8 mouse cellular contexts compared by ENCODE assay signal in the genomic region with DNA sequence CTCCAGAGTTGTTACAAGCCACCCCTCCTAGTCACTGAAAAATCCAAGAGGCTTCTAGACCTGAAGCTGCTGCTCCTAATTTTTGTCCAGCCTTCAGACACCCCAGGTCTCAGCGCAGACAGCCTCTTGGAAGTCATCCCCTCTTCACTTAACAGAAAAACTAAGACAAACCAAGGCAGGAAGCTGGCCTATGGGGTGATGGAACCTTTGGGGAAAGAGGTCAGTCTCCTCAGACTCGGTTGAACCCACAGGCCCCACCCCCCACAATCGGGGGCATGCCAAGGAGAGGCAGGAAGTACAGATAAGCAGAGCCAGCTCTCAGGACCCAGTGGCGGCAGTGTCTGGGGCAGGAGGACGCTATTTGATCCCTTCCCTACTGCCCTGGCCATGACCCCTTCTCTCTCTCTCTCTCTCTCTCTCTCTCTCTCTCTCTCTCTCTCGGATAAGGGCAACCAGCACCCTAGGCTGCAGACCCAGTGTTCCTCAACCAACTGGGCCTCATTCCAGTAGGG. TPM values are rescaled to one million over a fixed set of nuclear protein-coding genes. Genes with fewer than 3 reads are reported as not detected.
DNase-seq lines count a peak whose midpoint lies in the region; ATAC-seq and TF ChIP-seq lines count a peak whose summit lies in the region.

No protein-coding gene starts in this region.

- H3K36me3 ChIP-seq in heart, embryonic 14.5 days (ENCODE audit: control insufficient read depth, insufficient read depth, low read length): no peaks in the 10 kb centered on the region
- no peaks in the 10 kb centered on the region for H3K36me3 ChIP-seq in forebrain, embryonic 14.5 days (ENCODE audit: control insufficient read depth, insufficient read depth, low read length)
- H3K36me3 ChIP-seq in liver, embryonic 13.5 days: no peaks in the 10 kb centered on the region

- H3K27ac ChIP-seq in heart, embryonic 14.5 days (replicated peaks in 1 of 2; ENCODE audit: control insufficient read depth in 1 of 2, insufficient read depth in 1 of 2, low read depth in 2 of 2, low read length in 2 of 2): peak overlapping the region; percentile 86 to 90
- peak overlapping the region; percentile 68 for H3K27ac ChIP-seq in bone marrow, adult 2 months (ENCODE audit: control insufficient read depth, insufficient read depth, low read depth, low read length, poor library complexity)
- H3K27ac ChIP-seq in forebrain, embryonic 14.5 days (ENCODE audit: low read depth, low read length): peak overlapping the region; percentile 95
- H3K27ac ChIP-seq in liver, embryonic 13.5 days: peak overlapping the region; percentile 99

- H3K4me2 ChIP-seq in heart, embryonic 14.5 days (ENCODE audit: low read length): peak overlapping the region; percentile 96
- H3K4me2 ChIP-seq in forebrain, embryonic 14.5 days (ENCODE audit: low read length): peak overlapping the region; percentile 92
- peak overlapping the region; percentile 98 for H3K4me2 ChIP-seq in liver, embryonic 13.5 days

- TF ChIP-seq POLR2A in bone marrow, adult 2 months (IDR thresholded peaks at IDR 0.05; ENCODE audit: borderline replicate concordance, control insufficient read depth, low read depth, low read length): peak; percentile 75

- TF ChIP-seq CTCF in bone marrow, adult 2 months (IDR thresholded peaks at IDR 0.05; ENCODE audit: control insufficient read depth, insufficient read depth, low read length): no peak

- ATAC-seq in heart, embryonic 14.5 days (ENCODE audit: insufficient number of reproducible peaks, insufficient read depth, low FRiP score, low read depth): peak; percentile 36
- no peak for ATAC-seq in forebrain, embryonic 14.5 days
- peak; percentile 61 for ATAC-seq in liver, embryonic 13.5 days (ENCODE audit: low read depth)
- no peak for ATAC-seq in frontal cortex, adult (ENCODE audit: low TSS enrichment)

- no peaks in the 10 kb centered on the region for H3K9me3 ChIP-seq in heart, embryonic 14.5 days (ENCODE audit: control insufficient read depth, low read length)
- H3K9me3 ChIP-seq in forebrain, embryonic 14.5 days (replicated peaks; ENCODE audit: control insufficient read depth, low read length): no peaks in the 10 kb centered on the region
- no peaks in the 10 kb centered on the region for H3K9me3 ChIP-seq in liver, embryonic 13.5 days (replicated peaks)

- no peak for DNase-seq in heart, adult 11 months
- DNase-seq in forebrain, embryonic 14.5 days (ENCODE audit: low spot score): no peak
- peak; percentile 81 for DNase-seq in liver, embryonic 13.5 days
- peak; percentile 72 to 77 for DNase-seq in spleen, postnatal 10 days (ENCODE audit: low spot score in 2 of 2)
- DNase-seq in layer of hippocampus, adult 9-11 months: no peak

- peak overlapping the region; percentile 4; the same call in 1 of the 2 replicates for H3K9ac ChIP-seq in heart, embryonic 14.5 days (ENCODE audit: low read length)
- H3K9ac ChIP-seq in forebrain, embryonic 14.5 days (ENCODE audit: low read length): peak overlapping the region; percentile 17; the same call in 1 of the 2 replicates
- peak overlapping the region; percentile 94 for H3K9ac ChIP-seq in liver, embryonic 13.5 days

- WGBS in heart, embryonic 14.5 days: 7% methylated on average over 6 of the region's 6 CpGs
- 8% methylated on average over 6 of the region's 6 CpGs for WGBS in bone marrow, adult 2 months
- 19% methylated on average over 6 of the region's 6 CpGs for WGBS in forebrain, embryonic 14.5 days
- WGBS in liver, embryonic 13.5 days (ENCODE audit: insufficient replicate concordance): under 1% methylated on average over 6 of the region's 6 CpGs

- no peak overlapping the region for H3K4me3 ChIP-seq in heart, embryonic 14.5 days (ENCODE audit: control insufficient read depth in 1 of 2, insufficient read depth in 1 of 2, low read depth in 1 of 2, low read length in 2 of 2)
- no peak overlapping the region for H3K4me3 ChIP-seq in bone marrow, adult 2 months (replicated peaks; ENCODE audit: control insufficient read depth, low read depth, low read length)
- H3K4me3 ChIP-seq in forebrain, embryonic 14.5 days (ENCODE audit: low read depth, low read length): no peak overlapping the region
- H3K4me3 ChIP-seq in liver, embryonic 13.5 days (replicated peaks): peak overlapping the region; percentile 75

- H3K4me1 ChIP-seq in heart, embryonic 14.5 days (ENCODE audit: control insufficient read depth in 2 of 2, insufficient read depth in 2 of 2, low read length in 2 of 2): peaks cover 47 to 65% of the 10 kb centered on the region in 2 experiments
- H3K4me1 ChIP-seq in bone marrow, adult 2 months (ENCODE audit: control insufficient read depth, insufficient read depth, low read length): peaks cover 10% of the 10 kb centered on the region
- peaks cover 52% of the 10 kb centered on the region for H3K4me1 ChIP-seq in forebrain, embryonic 14.5 days (ENCODE audit: control insufficient read depth, insufficient read depth, low read length)
- H3K4me1 ChIP-seq in liver, embryonic 13.5 days (replicated peaks): peaks cover 95% of the 10 kb centered on the region

- no peaks in the 10 kb centered on the region for H3K27me3 ChIP-seq in heart, embryonic 14.5 days (ENCODE audit: control insufficient read depth, insufficient read depth, low read length)
- H3K27me3 ChIP-seq in forebrain, embryonic 14.5 days (replicated peaks; ENCODE audit: control insufficient read depth, insufficient read depth, low read length): no peaks in the 10 kb centered on the region
- H3K27me3 ChIP-seq in liver, embryonic 13.5 days: no peaks in the 10 kb centered on the region

RNA-seq across cellular contexts. Expression of gene 4930404H24Rik, which starts 1.2 kb away (rescaled TPM):
- not detected in 2 replicates for polyA plus RNA-seq in heart, embryonic 14.5 days (2014; fragmentation: Nextera tagmentation; extraction: Ambion mirVana)
- not detected in 2 replicates for polyA plus RNA-seq in bone marrow, adult 2 months (2011; ENCODE audit: insufficient read depth, insufficient read length, low replicate concordance, missing spikeins)
- not detected in 2 replicates for polyA plus RNA-seq in forebrain, embryonic 14.5 days (2014; fragmentation: Nextera tagmentation; extraction: Ambion mirVana)
- not detected in 2 replicates for polyA plus RNA-seq in liver, embryonic 13.5 days (2015; fragmentation: Nextera tagmentation; extraction: Ambion mirVana)

RNA-seq across cellular contexts. Expression of gene Nol4l, which starts 35.9 kb away (rescaled TPM):
- polyA plus RNA-seq in heart, embryonic 14.5 days (2014; fragmentation: Nextera tagmentation; extraction: Ambion mirVana): 10.0 and 12.6 TPM in 2 replicates
- polyA plus RNA-seq in bone marrow, adult 2 months (2011; ENCODE audit: insufficient read depth, insufficient read length, low replicate concordance, missing spikeins): 4.0 and 7.5 TPM in 2 replicates
- polyA plus RNA-seq in forebrain, embryonic 14.5 days (2014; fragmentation: Nextera tagmentation; extraction: Ambion mirVana): 31.4 and 42.0 TPM in 2 replicates
- polyA plus RNA-seq in liver, embryonic 13.5 days (2015; fragmentation: Nextera tagmentation; extraction: Ambion mirVana): 5.3 and 5.4 TPM in 2 replicates

Comparison
In these comparisons a context has a peak if more than half of its experiments do, and no peak if none do; other contexts are left out.
1. ATAC-seq: peak in heart, embryonic 14.5 days (single experiment) and liver, embryonic 13.5 days (single experiment); none in forebrain, embryonic 14.5 days (single experiment) and frontal cortex, adult (single experiment).
2. H3K9ac ChIP-seq: peak in every context shown above with its lines; median percentile 94 in liver, embryonic 13.5 days; 17 in forebrain, embryonic 14.5 days; 4 in heart, embryonic 14.5 days.
3. DNase-seq: peak in liver, embryonic 13.5 days (single experiment) and spleen, postnatal 10 days (2 of 2); none in heart, adult 11 months (single experiment), forebrain, embryonic 14.5 days (single experiment) and layer of hippocampus, adult 9-11 months (single experiment).
4. Peak in every context shown above with its lines, with median percentiles within 50 percentile points of each other: H3K27ac ChIP-seq and H3K4me2 ChIP-seq.